Mouse (Mus musculus) cerebellum, adult 18-20 months (tissue): ENCODE results near the gene Zdhhc14.

ENCODE experiments used
- DNase-seq, 2 experiments: peaks; one replicate each; pipeline ENCODE4 v3.0.0; 2021

Zdhhc14 gene

GRCm38 (mm10) chr17:5506553-5506952, 14.2 kb downstream of the Zdhhc14 start:
- peak; percentile 49 to 52 for DNase-seq

- no peak for DNase-seq
These were observed 14.6 kb downstream of the Zdhhc14 start for GRCm38 (mm10) chr17:5506988-5507387.

GRCm38 (mm10) chr17:5508030-5508429, 15.7 kb downstream of the Zdhhc14 start:
- no peak for DNase-seq

- no peak for DNase-seq
These were observed 18.2 kb downstream of the Zdhhc14 start for GRCm38 (mm10) chr17:5510564-5510963.

- DNase-seq, result no peak
These were observed 19.4 kb downstream of the Zdhhc14 start for GRCm38 (mm10) chr17:5511724-5512123.

GRCm38 (mm10) chr17:5519466-5519865, 27.1 kb downstream of the Zdhhc14 start:
- DNase-seq, result no peak

GRCm38 (mm10) chr17:5519910-5520592, 27.7 kb downstream of the Zdhhc14 start:
- DNase-seq, result no peak

- DNase-seq, result no peak
These were observed 29.2 kb downstream of the Zdhhc14 start for GRCm38 (mm10) chr17:5521532-5521931.

GRCm38 (mm10) chr17:5529552-5529951, 37.2 kb downstream of the Zdhhc14 start:
- no peak for DNase-seq

- DNase-seq, result no peak
These were observed 40.5 kb downstream of the Zdhhc14 start for GRCm38 (mm10) chr17:5532816-5533215.

GRCm38 (mm10) chr17:5535357-5535756, 43.0 kb downstream of the Zdhhc14 start:
- no peak for DNase-seq

- DNase-seq, result no peak
These were observed 44.1 kb downstream of the Zdhhc14 start for GRCm38 (mm10) chr17:5536259-5537094.

- peak in 1 of 2 experiments; percentile 33 for DNase-seq
These were observed 44.8 kb downstream of the Zdhhc14 start for GRCm38 (mm10) chr17:5537095-5537575.

- no peak for DNase-seq
These were observed 49.8 kb downstream of the Zdhhc14 start for GRCm38 (mm10) chr17:5542177-5542576.

GRCm38 (mm10) chr17:5544065-5544464, 51.7 kb downstream of the Zdhhc14 start:
- no peak for DNase-seq

- no peak for DNase-seq
These were observed 52.7 kb downstream of the Zdhhc14 start for GRCm38 (mm10) chr17:5545065-5545464.

GRCm38 (mm10) chr17:5548546-5548945, 56.2 kb downstream of the Zdhhc14 start:
- no peak for DNase-seq

GRCm38 (mm10) chr17:5549460-5549859, 57.1 kb downstream of the Zdhhc14 start:
- DNase-seq, result peak; percentile 53 to 64

GRCm38 (mm10) chr17:5550444-5550843, 58.1 kb downstream of the Zdhhc14 start:
- DNase-seq, result no peak

- no peak for DNase-seq
These were observed 58.8 kb downstream of the Zdhhc14 start for GRCm38 (mm10) chr17:5551136-5551535.

- DNase-seq, result no peak
These were observed 59.8 kb downstream of the Zdhhc14 start for GRCm38 (mm10) chr17:5552036-5552760.

GRCm38 (mm10) chr17:5553556-5553955, 61.2 kb downstream of the Zdhhc14 start:
- DNase-seq, result peak; percentile 71 to 76

- DNase-seq, result no peak
These were observed 62.2 kb downstream of the Zdhhc14 start for GRCm38 (mm10) chr17:5554573-5554972.
